Mouse (Mus musculus): Measurements from ENCODE around the gene Saa2.

DNA sequence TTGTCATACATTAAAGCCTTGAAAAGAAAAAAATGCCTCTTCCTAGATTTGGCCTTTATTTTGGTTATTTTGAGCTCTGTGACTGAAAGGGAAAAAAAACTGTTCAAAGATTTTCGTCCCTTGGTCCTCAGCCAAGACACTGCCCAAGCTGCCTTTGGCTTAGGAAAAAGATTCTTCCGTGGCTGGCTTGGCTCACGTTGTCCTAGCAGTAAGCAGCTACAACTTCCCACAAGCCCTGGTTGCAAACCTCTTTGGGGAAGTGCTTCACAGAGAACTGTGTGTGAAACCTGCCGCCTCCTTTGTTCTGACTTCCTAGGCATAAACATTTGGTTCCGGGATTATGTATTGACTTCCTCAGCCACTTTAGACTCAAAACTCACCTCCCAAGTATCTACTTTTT lies 34.7 kb upstream of the Saa2 start:
- TF ChIP-seq CTCF (IDR thresholded peaks at IDR 0.05; ENCODE audit: extremely low read depth, insufficient read depth, low read length) (no peak), POLR2A (IDR thresholded peaks at IDR 0.05; ENCODE audit: extremely low read depth, insufficient read depth, low read length) (no peak)
